Mouse (Mus musculus) liver, embryonic 14.5 days (tissue): Measurements from ENCODE around the gene Klf11. TPM values are rescaled to one million over a fixed set of nuclear protein-coding genes. Genes with fewer than 3 reads are reported as not detected.

ENCODE experiments used
- ATAC-seq: fragments of 200-750 bp; cut with Nextera tagmentation; 2 replicates; pipeline ENCODE4 v1.8.0; 2017; ENCODE audit warnings: moderate number of reproducible peaks, mild to moderate bottlenecking, moderate library complexity; ENCODE audit not compliant: insufficient read depth
- DNase-seq, 3 experiments: peaks; one replicate each; pipeline ENCODE4 v3.0.0-alpha.2; 2012 to 2013; ENCODE audit warnings: low read depth in 3 of 3, low spot score in 3 of 3
- H3K27ac ChIP-seq: fragments of 300-500 bp; sonication (generic); 2 replicates; pipeline ENCODE4 v1.5.1; 2014; ENCODE audit warnings: moderate library complexity, mild to moderate bottlenecking, control low read depth, inconsistent platforms
- H3K27me3 ChIP-seq: fragments of 300-500 bp; sonication (generic); 2 replicates; pipeline ENCODE4 v1.6.1; 2014; ENCODE audit warnings: mild to moderate bottlenecking, low read length, moderate library complexity; ENCODE audit not compliant: control insufficient read depth, insufficient read depth
- H3K36me3 ChIP-seq: fragments of 300-500 bp; sonication (generic); replicated peaks from 2 replicates; pipeline ENCODE4 v1.6.1; 2014; ENCODE audit warnings: low read depth; ENCODE audit not compliant: control insufficient read depth, insufficient read depth
- H3K4me1 ChIP-seq, 2 experiments: fragments of 200-500 bp in 1 of 2; fragments of 300-500 bp in 1 of 2; sonication (generic) in 1 of 2; replicated peaks; 2 replicates each; pipeline ENCODE4 v1.6.1; 2012 to 2014; ENCODE audit warnings: antibody characterized with exemption in 1 of 2, inconsistent platforms in 1 of 2, low read length in 1 of 2; ENCODE audit not compliant: control insufficient read depth in 2 of 2, insufficient read depth in 2 of 2
- H3K4me2 ChIP-seq: fragments of 300-500 bp; sonication (generic); 2 replicates; pipeline ENCODE4 v1.6.1; 2014; ENCODE audit warnings: low read depth, mild to moderate bottlenecking, control low read depth, moderate library complexity
- H3K4me3 ChIP-seq, 2 experiments: fragments of 200-500 bp in 1 of 2; fragments of 300-500 bp in 1 of 2; sonication (generic) in 1 of 2; 2 replicates each; pipeline ENCODE4 v1.5.1; 2012 to 2014; ENCODE audit warnings: low read depth in 2 of 2, low read length in 2 of 2, mild to moderate bottlenecking in 2 of 2, control low read depth in 1 of 2, inconsistent platforms in 1 of 2, moderate library complexity in 1 of 2; ENCODE audit not compliant: insufficient read depth in 1 of 2
- H3K9ac ChIP-seq: fragments of 300-500 bp; sonication (generic); replicated peaks from 2 replicates; pipeline ENCODE4 v1.6.1; 2014; ENCODE audit warnings: mild to moderate bottlenecking, control low read depth, moderate library complexity
- H3K9me3 ChIP-seq: fragments of 300-500 bp; sonication (generic); 2 replicates; pipeline ENCODE4 v1.6.1; 2016; ENCODE audit warnings: low read length, mixed read lengths; ENCODE audit not compliant: control insufficient read depth
- CTCF ChIP-seq: IDR thresholded peaks from 2 replicates; pipeline ENCODE4 v1.5.1; 2016; ENCODE audit warnings: antibody characterized with exemption, low read depth, control low read depth
- EP300 ChIP-seq: IDR thresholded peaks from 2 replicates; pipeline ENCODE4 v1.6.1; 2016; ENCODE audit warnings: antibody characterized with exemption, low read depth
- WGBS: fragments of 180-500 bp; shearing (Covaris S2); extraction: QIAGEN DNeasy Blood & Tissue Kit; methylation state at CpG from one replicate; pipeline ENCODE4 v1.1.7; 2014; ENCODE audit not compliant: insufficient replicate concordance; 5-methylcytosine and 5-hydroxymethylcytosine counted together
- polyA plus RNA-seq, 2 experiments: library from polyadenylated mRNA; depleted of rRNA in 1 of 2; stranded (reverse) in 1 of 2; unstranded in 1 of 2; fragments of >200 nt; fragmentation: Nextera tagmentation in 1 of 2; extraction: Ambion mirVana in 1 of 2; gene quantifications; 2 replicates each; pipeline versions ENCODE4 v1.2.1 to v1.2.3; 2012 to 2014

Gene Klf11
- polyA plus RNA-seq, 2 experiments, result 5.4 to 6.9 TPM

DNA sequence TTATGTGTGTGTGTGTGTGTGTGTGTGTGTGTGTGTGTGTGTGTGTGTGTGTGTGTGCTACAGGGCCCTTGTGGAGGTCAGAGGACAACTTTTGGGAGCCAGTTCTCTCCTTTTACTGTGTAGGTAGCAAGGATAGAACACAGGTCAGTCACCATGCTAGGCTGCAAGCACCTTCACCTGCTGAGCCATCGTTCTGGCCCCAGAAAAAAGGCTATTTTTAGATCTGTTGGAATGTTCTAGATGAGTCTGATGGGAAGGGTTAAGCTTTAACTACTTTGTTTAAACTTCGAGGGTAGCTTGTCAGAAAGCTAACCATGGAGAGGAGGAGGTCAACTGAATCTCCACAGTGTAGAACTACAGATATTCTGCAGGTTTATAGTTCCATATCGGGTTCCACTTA is 35.9 kb upstream of the Klf11 start:
- H3K36me3 ChIP-seq, result no peaks in the 10 kb centered on the region
- H3K4me1 ChIP-seq, result no peaks in the 10 kb centered on the region
- WGBS, result 53% methylated on average over 3 of the region's 3 CpGs
- H3K4me3 ChIP-seq, result no peak overlapping the region
- H3K9me3 ChIP-seq, result no peaks in the 10 kb centered on the region
- no peaks in the 10 kb centered on the region; the same call in 1 of the 2 replicates for H3K27me3 ChIP-seq
- H3K27ac ChIP-seq, result no peak overlapping the region
- ATAC-seq (no peak), DNase-seq (no peak)
- TF ChIP-seq EP300 (no peak), CTCF (no peak)
- H3K9ac ChIP-seq, result no peak overlapping the region
- no peak overlapping the region for H3K4me2 ChIP-seq

DNA sequence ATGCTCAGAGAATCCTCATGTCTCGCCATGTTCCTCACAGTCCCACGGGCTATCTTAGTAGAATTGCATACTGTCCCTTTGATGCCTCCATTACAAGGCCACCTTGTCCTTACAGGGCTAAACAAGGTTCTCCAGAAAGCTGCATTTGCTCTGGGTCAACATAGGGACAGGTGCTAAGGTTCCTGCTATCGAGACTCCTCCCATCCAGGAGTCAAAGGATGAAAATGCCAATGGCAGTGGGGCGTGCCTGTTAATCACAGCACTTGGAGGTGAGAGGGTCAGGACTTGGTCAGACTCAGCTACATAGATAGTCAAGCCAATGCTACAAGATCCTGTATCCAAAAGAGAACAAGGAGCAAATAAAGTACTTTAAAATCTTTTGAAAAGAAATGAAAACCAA is 31.6 kb upstream of the Klf11 start:
- Histone ChIP-seq H3K27ac (no peak overlapping the region), H3K4me3 (no peak overlapping the region), H3K9me3 (no peaks in the 10 kb centered on the region), H3K4me1 (no peaks in the 10 kb centered on the region), H3K36me3 (no peaks in the 10 kb centered on the region), H3K4me2 (no peak overlapping the region), H3K9ac (no peak overlapping the region), H3K27me3 (no peaks in the 10 kb centered on the region; the same call in none of the 2 replicates)
- DNase-seq (no peak), ATAC-seq (no peak)
- WGBS, result 61% methylated on average over 4 of the region's 4 CpGs
- TF ChIP-seq CTCF, result no peak
- TF ChIP-seq EP300, result no peak

DNA sequence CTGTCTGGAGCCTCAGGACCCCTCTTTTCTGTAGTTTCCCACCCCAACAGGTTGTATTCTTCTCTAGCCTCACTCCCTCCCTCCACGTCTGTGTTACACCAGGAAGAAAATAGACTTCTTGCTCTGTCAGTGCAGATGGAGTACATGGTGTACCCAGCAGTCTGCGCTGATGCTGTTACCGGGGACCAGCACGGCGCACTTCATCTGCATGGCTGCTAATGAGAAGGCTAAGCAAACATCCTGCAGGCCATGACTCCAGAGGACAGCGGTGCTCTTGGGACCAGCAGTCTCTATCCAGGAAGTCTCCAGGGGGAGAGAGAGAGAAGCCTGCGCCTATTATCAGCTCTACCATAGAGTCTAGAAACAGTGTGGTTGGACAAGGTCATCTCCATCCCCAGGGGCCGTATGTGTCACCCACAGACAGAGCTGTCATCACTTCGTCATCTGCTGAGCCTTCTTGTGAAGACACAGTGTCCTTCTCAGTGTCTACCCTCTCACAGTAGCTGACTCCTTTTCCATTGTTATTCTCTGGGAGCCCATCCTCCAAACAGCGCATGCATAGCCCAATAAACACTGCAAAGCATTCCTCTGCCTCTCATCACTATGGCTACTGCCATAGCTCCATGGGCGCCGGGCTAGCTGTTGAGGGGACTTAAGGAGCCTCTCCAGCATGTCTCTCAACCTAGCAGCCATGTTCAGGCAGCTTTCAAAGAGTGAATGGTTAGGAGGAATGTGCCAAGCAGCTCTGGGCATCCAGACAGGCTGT is 27.4 kb upstream of the Klf11 start:
- Histone ChIP-seq H3K4me3 (no peak overlapping the region), H3K4me1 (no peaks in the 10 kb centered on the region), H3K9me3 (no peaks in the 10 kb centered on the region), H3K36me3 (no peaks in the 10 kb centered on the region), H3K9ac (no peak overlapping the region), H3K27ac (no peak overlapping the region), H3K4me2 (no peak overlapping the region), H3K27me3 (no peaks in the 10 kb centered on the region; the same call in none of the 2 replicates)
- DNase-seq (no peak), ATAC-seq (no peak)
- TF ChIP-seq EP300, result no peak
- TF ChIP-seq CTCF, result no peak
- 71% methylated on average over 12 of the region's 12 CpGs for WGBS

DNA sequence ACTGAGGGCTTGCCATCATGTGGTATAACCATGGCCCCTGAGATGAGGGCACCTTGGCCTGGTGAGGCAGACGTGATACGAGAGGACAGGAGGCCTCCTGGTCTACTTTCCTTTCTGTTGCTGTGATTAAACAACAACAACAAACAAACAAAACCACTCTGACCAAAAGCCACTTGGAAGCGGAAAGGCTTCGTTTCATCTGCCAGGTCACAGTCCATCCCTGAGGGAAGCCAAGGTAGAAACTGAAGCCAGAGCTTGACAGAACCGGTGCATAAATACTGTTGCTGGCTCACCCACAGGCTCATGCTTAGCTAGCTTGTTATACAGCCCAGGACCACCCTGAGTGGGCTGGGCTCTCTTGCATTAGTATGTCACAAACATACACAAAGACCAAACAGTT is 24.7 kb upstream of the Klf11 start:
- Histone ChIP-seq H3K27me3 (no peaks in the 10 kb centered on the region), H3K9me3 (no peaks in the 10 kb centered on the region), H3K36me3 (no peaks in the 10 kb centered on the region), H3K27ac (no peak overlapping the region), H3K4me2 (no peak overlapping the region), H3K9ac (no peak overlapping the region), H3K4me1 (0 out of 4 replicates have a peak, but pooled peaks cover 0 to 4% of the 10 kb centered on the region in 2 experiments), H3K4me3 (no peak overlapping the region)
- DNase-seq (no peak), ATAC-seq (no peak)
- TF ChIP-seq CTCF (no peak), EP300 (no peak)
- 65% methylated on average over 5 of the region's 5 CpGs for WGBS

DNA sequence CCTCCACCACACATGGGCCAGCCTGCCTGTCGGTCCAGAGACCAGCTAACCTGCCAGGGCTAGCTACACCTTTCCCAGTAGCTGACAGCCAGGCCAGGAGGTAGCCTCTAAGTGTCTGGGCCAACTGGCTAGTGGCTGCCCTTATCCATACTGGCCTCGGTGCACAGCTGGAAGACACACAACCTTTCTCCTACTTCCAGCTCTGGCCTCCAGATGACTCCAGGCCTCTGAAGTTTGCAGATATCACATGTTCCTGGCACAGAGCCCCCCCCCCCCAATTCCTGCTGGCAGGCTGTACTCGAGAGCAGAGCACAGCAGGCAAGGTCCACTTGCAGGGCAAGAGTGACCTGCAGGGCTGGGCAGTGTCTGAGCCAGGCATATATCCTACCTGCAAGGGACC is 23.9 kb upstream of the Klf11 start:
- H3K27ac ChIP-seq, result no peak overlapping the region
- WGBS, result 47% methylated on average over 3 of the region's 3 CpGs
- no peak overlapping the region for H3K9ac ChIP-seq
- H3K4me2 ChIP-seq, result no peak overlapping the region
- H3K36me3 ChIP-seq, result no peaks in the 10 kb centered on the region
- 0 out of 4 replicates have a peak, but pooled peaks cover 0 to 4% of the 10 kb centered on the region in 2 experiments for H3K4me1 ChIP-seq
- no peaks in the 10 kb centered on the region for H3K9me3 ChIP-seq
- ATAC-seq (no peak), DNase-seq (no peak)
- no peaks in the 10 kb centered on the region for H3K27me3 ChIP-seq
- no peak overlapping the region for H3K4me3 ChIP-seq
- TF ChIP-seq CTCF (no peak), EP300 (no peak)
